ENCODE assay signal across 8 mouse cellular contexts in the genomic region with DNA sequence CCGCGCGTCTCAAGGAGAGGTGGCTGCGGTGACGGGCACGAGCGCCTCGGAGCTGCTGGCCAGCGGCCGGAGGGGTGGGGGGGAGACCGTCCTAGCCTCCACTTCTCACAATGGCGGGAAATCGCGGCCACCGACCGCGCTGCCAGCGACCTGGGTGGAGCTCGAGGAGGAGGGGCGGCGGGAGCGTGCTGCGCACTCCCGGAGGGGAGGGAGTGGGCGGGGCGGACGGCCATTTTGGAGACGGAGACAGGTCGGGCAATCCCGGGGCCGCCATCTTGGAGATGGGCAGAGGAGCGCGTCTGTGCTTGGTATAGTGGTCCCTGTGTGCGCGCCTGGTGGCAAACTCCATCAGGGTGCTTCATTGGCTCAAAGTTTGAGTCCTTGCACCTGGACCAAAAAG. TPM values are rescaled to one million over a fixed set of nuclear protein-coding genes. Genes with fewer than 3 reads are reported as not detected.
DNase-seq lines count a peak whose midpoint lies in the region; ATAC-seq and TF ChIP-seq lines count a peak whose summit lies in the region.

A gene (minus strand): TSS at position 162 of the 400 bp plus-strand sequence.

- no peaks in the 10 kb centered on the region for H3K9me3 ChIP-seq in embryonic facial prominence, embryonic 14.5 days (ENCODE audit: control insufficient read depth, low read length)
- H3K9me3 ChIP-seq in limb, embryonic 14.5 days (ENCODE audit: control insufficient read depth, low read length), result no peaks in the 10 kb centered on the region
- no peaks in the 10 kb centered on the region for H3K9me3 ChIP-seq in midbrain, postnatal 0 days (ENCODE audit: low read length)

- peaks cover 13% of the 10 kb centered on the region for H3K4me1 ChIP-seq in embryonic facial prominence, embryonic 14.5 days (ENCODE audit: control insufficient read depth, insufficient read depth, low read length)
- H3K4me1 ChIP-seq in limb, embryonic 14.5 days (ENCODE audit: control insufficient read depth, insufficient read depth, low read length), result peaks cover 13% of the 10 kb centered on the region
- peaks cover 14% of the 10 kb centered on the region for H3K4me1 ChIP-seq in midbrain, postnatal 0 days (ENCODE audit: insufficient read depth, low read length)

- peak within 1 kb of the TSS; percentile 87 for H3K27ac ChIP-seq in embryonic facial prominence, embryonic 14.5 days (replicated peaks; ENCODE audit: low read depth, low read length)
- peak within 1 kb of the TSS; percentile 82 for H3K27ac ChIP-seq in limb, embryonic 14.5 days (replicated peaks; ENCODE audit: low read depth, low read length)
- H3K27ac ChIP-seq in midbrain, postnatal 0 days (ENCODE audit: low read depth, low read length), result peak within 1 kb of the TSS; percentile 88

- peak; percentile 24 for TF ChIP-seq CTCF in midbrain, postnatal 0 days (IDR thresholded peaks at IDR 0.05)

- peak; percentile 87 for ATAC-seq in embryonic facial prominence, embryonic 14.5 days (ENCODE audit: low read depth)
- peak; percentile 87 for ATAC-seq in limb, embryonic 14.5 days (ENCODE audit: low FRiP score, low read depth)
- peak; percentile 89 for ATAC-seq in midbrain, postnatal 0 days (ENCODE audit: low FRiP score)

- peak; percentile 89 for DNase-seq in 3T3-L1 (ENCODE audit: low read depth, low spot score)
- DNase-seq in adrenal gland, postnatal 4 days (ENCODE audit: low spot score in 2 of 2), result peak; percentile 95
- DNase-seq in embryonic facial prominence, embryonic 14.5 days (ENCODE audit: low spot score), result peak; percentile 98
- DNase-seq in heart, adult 8-10 months (ENCODE audit: low spot score), result peak; percentile 95
- peak; percentile 97 for DNase-seq in kidney, adult 9 months
- DNase-seq in limb, embryonic 14.5 days (ENCODE audit: low spot score), result peak; percentile 96
- DNase-seq in midbrain, postnatal 0 days (ENCODE audit: low spot score), result peak; percentile 96
- peak; percentile 94 to 95 for DNase-seq in spleen, postnatal 14 days (ENCODE audit: low spot score in 2 of 2)

- H3K4me3 ChIP-seq in embryonic facial prominence, embryonic 14.5 days (ENCODE audit: low read depth, low read length), result peak within 1 kb of the TSS; percentile 99
- peak within 1 kb of the TSS; percentile 98 for H3K4me3 ChIP-seq in limb, embryonic 14.5 days (replicated peaks; ENCODE audit: low read length)
- peak within 1 kb of the TSS; percentile 100 for H3K4me3 ChIP-seq in midbrain, postnatal 0 days (ENCODE audit: low read depth, low read length)

- no peaks in the 10 kb centered on the region for H3K27me3 ChIP-seq in embryonic facial prominence, embryonic 14.5 days (replicated peaks; ENCODE audit: control insufficient read depth, insufficient read depth, low read length)
- H3K27me3 ChIP-seq in limb, embryonic 14.5 days (ENCODE audit: control insufficient read depth, insufficient read depth, low read length), result no peaks in the 10 kb centered on the region
- H3K27me3 ChIP-seq in midbrain, postnatal 0 days (ENCODE audit: insufficient read depth, low read length), result no peaks in the 10 kb centered on the region

- H3K4me2 ChIP-seq in embryonic facial prominence, embryonic 14.5 days (ENCODE audit: low read depth, low read length), result peak within 1 kb of the TSS; percentile 91
- peak within 1 kb of the TSS; percentile 66 for H3K4me2 ChIP-seq in limb, embryonic 14.5 days (replicated peaks; ENCODE audit: low read depth, low read length, severe bottlenecking)
- H3K4me2 ChIP-seq in midbrain, postnatal 0 days (ENCODE audit: low read depth, low read length, poor library complexity, severe bottlenecking), result peak within 1 kb of the TSS; percentile 86

- H3K9ac ChIP-seq in embryonic facial prominence, embryonic 14.5 days (ENCODE audit: low read depth, low read length), result peak within 1 kb of the TSS; percentile 95
- peak within 1 kb of the TSS; percentile 96 for H3K9ac ChIP-seq in limb, embryonic 14.5 days (ENCODE audit: low read depth, low read length, severe bottlenecking)
- peak within 1 kb of the TSS; percentile 93 for H3K9ac ChIP-seq in midbrain, postnatal 0 days (replicated peaks; ENCODE audit: low read length, poor library complexity, severe bottlenecking)

- WGBS in embryonic facial prominence, embryonic 14.5 days, result 0% methylated on average over 24 of the region's 35 CpGs
- 6% methylated on average over 28 of the region's 35 CpGs for WGBS in limb, embryonic 14.5 days
- WGBS in midbrain, postnatal 0 days, result under 1% methylated on average over 32 of the region's 35 CpGs

- H3K36me3 ChIP-seq in embryonic facial prominence, embryonic 14.5 days (ENCODE audit: control insufficient read depth, insufficient read depth, low read length), result no peaks in the 10 kb centered on the region
- 0 out of 2 replicates have a peak, but pooled peaks cover 3% of the 10 kb centered on the region for H3K36me3 ChIP-seq in limb, embryonic 14.5 days (ENCODE audit: control insufficient read depth, insufficient read depth, low read length)
- H3K36me3 ChIP-seq in midbrain, postnatal 0 days (ENCODE audit: insufficient read depth, low read length), result no peaks in the 10 kb centered on the region

- TF ChIP-seq POLR2A in limb, embryonic 14.5 days (IDR thresholded peaks at IDR 0.05; ENCODE audit: borderline replicate concordance, extremely low read depth, insufficient read depth, insufficient read length), result peak; percentile 65; the same call in 1 of the 2 replicates

RNA-seq across cellular contexts. Expression of the gene that starts here (rescaled TPM):
- 10 to 100 TPM; 49.0 to 50.8 TPM for total RNA-seq in adrenal gland, postnatal 4 days (2021)
- polyA plus RNA-seq in embryonic facial prominence, embryonic 14.5 days (2014; fragmentation: Nextera tagmentation; extraction: Ambion mirVana), result 57.9 and 62.9 TPM in 2 replicates
- 10 to 100 TPM; 19.7 to 21.6 (median 21.1) TPM for total RNA-seq in heart, adult 8-10 months (2022)
- 45.2 and 51.1 TPM in 2 replicates for polyA plus RNA-seq in limb, embryonic 14.5 days (2012; rRNA removed)
- 62.4 and 70.5 TPM in 2 replicates for polyA plus RNA-seq in limb, embryonic 14.5 days (2014; fragmentation: Nextera tagmentation; extraction: Ambion mirVana)
- total RNA-seq in midbrain, postnatal 0 days (2014; rRNA removed), result 37.1 and 39.0 TPM in 2 replicates
- polyA plus RNA-seq in midbrain, postnatal 0 days (2015; fragmentation: Nextera tagmentation; extraction: Ambion mirVana), result 34.8 and 42.7 TPM in 2 replicates

Comparison
In these comparisons a context has a peak if more than half of its experiments do, and no peak if none do; other contexts are left out.
1. Peak in every context shown above with its lines: DNase-seq, ATAC-seq, H3K4me3 ChIP-seq and H3K27ac ChIP-seq.